Mouse (Mus musculus): Measurements from ENCODE around the gene Fam53b. TPM values are rescaled to one million over a fixed set of nuclear protein-coding genes. Genes with fewer than 3 reads are reported as not detected.
A peak's percentile ranks its signal among the peaks of the same experiment; 100 is the strongest.

Fam53b gene
- polyA plus RNA-seq, 1 experiment from 2014 or later, result 36.0 TPM

DNA sequence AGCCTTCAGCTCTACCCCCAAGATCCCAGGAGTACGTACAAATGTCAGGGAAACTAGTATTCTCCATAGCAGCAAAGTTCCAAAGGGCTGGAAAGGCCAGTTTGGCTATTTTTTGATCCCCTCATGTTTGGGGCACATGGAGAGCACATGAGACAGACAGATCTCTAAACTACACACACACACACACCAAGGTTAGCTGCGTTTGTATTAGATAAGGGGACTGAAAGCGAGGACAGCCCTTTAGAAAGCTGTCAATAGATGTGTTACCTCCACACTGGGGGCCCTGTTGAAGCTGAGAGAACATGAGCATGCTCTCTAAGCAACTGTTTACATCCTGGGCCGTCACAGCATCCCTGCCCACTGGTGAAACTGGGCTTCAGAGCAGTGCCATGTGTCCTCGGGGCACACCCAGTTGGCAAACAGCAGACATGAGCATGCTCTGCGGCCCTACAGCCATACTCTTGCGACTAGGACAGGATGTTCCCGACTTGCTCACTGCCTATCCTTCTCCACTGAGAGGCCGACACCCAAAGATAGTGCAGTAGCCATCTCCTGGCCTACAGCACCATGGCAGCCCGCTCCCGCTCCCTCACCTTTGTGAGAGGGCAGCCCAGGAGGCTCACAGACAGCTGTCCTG lies 47.3 kb downstream of the Fam53b start:
- peak overlapping the region; percentile 19; the same call in 1 of the 2 replicates for H3K27ac ChIP-seq (ENCODE audit: low read length)
- H3K4me2 ChIP-seq (ENCODE audit: low read depth, low read length), result no peak overlapping the region
- H3K4me3 ChIP-seq (ENCODE audit: low read length), result no peak overlapping the region
- no peak overlapping the region for H3K9ac ChIP-seq (ENCODE audit: low read length)
- WGBS, result 62% methylated on average over 11 of the region's 11 CpGs
- no peaks in the 10 kb centered on the region for H3K27me3 ChIP-seq (ENCODE audit: control insufficient read depth, insufficient read depth, low read depth, low read length)
- peaks cover 4% of the 10 kb centered on the region; the same call in 1 of the 2 replicates for H3K4me1 ChIP-seq (replicated peaks; ENCODE audit: control insufficient read depth, insufficient read depth, low read length)
- ATAC-seq (ENCODE audit: low read depth), result no peak
- peaks cover under 1% of the 10 kb centered on the region for H3K36me3 ChIP-seq (ENCODE audit: control insufficient read depth, insufficient read depth, low read length)
- no peaks in the 10 kb centered on the region for H3K9me3 ChIP-seq (ENCODE audit: control insufficient read depth, low read length)

DNA sequence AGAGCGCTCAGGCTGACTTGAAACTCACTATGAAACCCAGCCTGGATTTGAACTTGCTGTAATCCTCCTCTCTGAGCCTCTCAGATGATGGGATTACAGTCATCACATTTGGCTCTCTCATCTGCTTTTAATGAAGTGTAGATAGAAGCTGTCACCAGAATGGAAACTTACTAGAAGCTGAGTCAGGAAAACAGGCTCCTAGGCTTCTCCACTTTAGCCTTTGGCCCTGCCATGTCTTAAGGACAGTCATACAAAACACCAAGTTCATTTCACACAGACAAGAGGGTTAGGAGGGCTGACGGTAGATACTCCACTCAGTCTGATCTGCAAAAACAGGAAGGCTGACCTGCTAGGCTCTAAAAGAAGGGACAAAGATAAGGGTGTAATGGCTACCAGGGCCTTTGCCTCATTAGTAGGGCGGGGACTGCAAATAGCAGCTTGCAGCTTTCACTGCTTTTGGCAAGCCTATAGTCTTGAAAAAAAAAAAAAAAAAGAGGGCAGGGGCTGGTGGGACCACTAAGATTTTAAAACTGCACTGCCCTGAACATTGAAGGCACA lies 48.0 kb downstream of the Fam53b start:
- Histone ChIP-seq H3K27me3 (ENCODE audit: control insufficient read depth, insufficient read depth, low read depth, low read length) (no peaks in the 10 kb centered on the region), H3K9ac (ENCODE audit: low read length) (no peak overlapping the region), H3K4me2 (ENCODE audit: low read depth, low read length) (no peak overlapping the region), H3K36me3 (ENCODE audit: control insufficient read depth, insufficient read depth, low read length) (no peaks in the 10 kb centered on the region), H3K9me3 (ENCODE audit: control insufficient read depth, low read length) (no peaks in the 10 kb centered on the region), H3K4me1 (replicated peaks; ENCODE audit: control insufficient read depth, insufficient read depth, low read length) (peaks cover 4% of the 10 kb centered on the region; the same call in 1 of the 2 replicates), H3K27ac (ENCODE audit: low read length) (peak overlapping the region; percentile 19; the same call in 1 of the 2 replicates), H3K4me3 (ENCODE audit: low read length) (no peak overlapping the region)
- 69% methylated on average over 3 of the region's 3 CpGs for WGBS
- ATAC-seq (ENCODE audit: low read depth), result no peak

DNA sequence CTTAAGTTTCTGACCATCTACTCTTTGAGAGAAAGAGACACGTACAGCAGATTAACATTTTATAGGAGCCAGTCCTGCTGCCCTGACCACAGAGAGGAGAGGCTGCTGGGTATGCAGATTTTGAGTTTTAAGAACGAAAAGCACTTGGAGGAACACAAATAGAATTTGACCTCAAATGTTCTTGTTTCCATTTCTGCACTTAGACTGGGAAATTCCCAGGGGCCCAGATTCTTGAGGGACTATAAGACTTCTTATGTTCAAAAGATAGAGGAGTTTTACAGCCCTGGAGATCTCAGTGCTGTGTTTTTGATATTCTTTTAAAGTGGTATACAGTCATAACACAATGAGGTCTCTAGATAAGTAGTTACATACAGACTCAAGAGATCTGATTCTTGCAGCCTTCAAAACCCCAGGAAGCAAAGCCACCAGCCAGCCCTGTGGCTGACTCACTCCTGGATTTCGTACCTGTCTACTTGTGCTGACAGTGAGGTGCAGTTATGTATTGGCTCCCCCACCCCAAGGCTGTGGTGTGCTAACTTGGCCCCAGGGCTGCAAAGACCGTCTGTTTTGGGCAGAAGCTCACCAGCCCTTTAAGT lies 48.7 kb downstream of the Fam53b start:
- Histone ChIP-seq H3K27me3 (ENCODE audit: control insufficient read depth, insufficient read depth, low read depth, low read length) (no peaks in the 10 kb centered on the region), H3K27ac (ENCODE audit: low read length) (no peak overlapping the region), H3K9ac (ENCODE audit: low read length) (no peak overlapping the region), H3K9me3 (ENCODE audit: control insufficient read depth, low read length) (no peaks in the 10 kb centered on the region), H3K4me3 (ENCODE audit: low read length) (no peak overlapping the region), H3K36me3 (ENCODE audit: control insufficient read depth, insufficient read depth, low read length) (no peaks in the 10 kb centered on the region), H3K4me1 (replicated peaks; ENCODE audit: control insufficient read depth, insufficient read depth, low read length) (peaks cover 4% of the 10 kb centered on the region; the same call in 1 of the 2 replicates), H3K4me2 (ENCODE audit: low read depth, low read length) (no peak overlapping the region)
- no peak for ATAC-seq (ENCODE audit: low read depth)
- whole genome bisulfite sequencing, result 83% methylated on average over 4 of the region's 4 CpGs

DNA sequence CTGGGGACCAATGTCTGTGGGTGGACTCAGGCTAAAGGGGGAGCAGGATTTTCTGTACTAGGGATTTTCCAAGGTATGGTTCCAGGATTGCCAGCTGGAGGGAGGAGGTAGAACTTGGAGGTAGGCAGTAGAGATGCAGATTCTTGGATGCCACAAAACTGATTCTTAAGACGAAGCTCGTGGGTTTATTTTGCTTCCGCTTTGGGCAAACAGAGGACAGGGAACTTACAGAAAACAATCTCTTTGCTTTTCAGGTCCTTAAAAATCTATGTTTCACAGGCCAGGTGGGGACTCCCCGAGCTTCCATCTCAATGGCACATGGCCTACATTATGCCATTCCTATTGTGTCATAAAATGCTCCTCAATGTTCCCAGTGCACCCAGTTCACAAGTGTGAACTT lies 49.4 kb downstream of the Fam53b start:
- no peaks in the 10 kb centered on the region for H3K27me3 ChIP-seq (ENCODE audit: control insufficient read depth, insufficient read depth, low read depth, low read length)
- H3K4me1 ChIP-seq (replicated peaks; ENCODE audit: control insufficient read depth, insufficient read depth, low read length), result peaks cover 4% of the 10 kb centered on the region; the same call in 1 of the 2 replicates
- 88% methylated on average over 4 of the region's 4 CpGs for WGBS
- H3K36me3 ChIP-seq (ENCODE audit: control insufficient read depth, insufficient read depth, low read length), result peaks cover 3% of the 10 kb centered on the region; the same call in 1 of the 2 replicates
- no peak overlapping the region for H3K27ac ChIP-seq (ENCODE audit: low read length)
- no peaks in the 10 kb centered on the region for H3K9me3 ChIP-seq (ENCODE audit: control insufficient read depth, low read length)
- no peak for ATAC-seq (ENCODE audit: low read depth)
- no peak overlapping the region for H3K4me3 ChIP-seq (ENCODE audit: low read length)
- no peak overlapping the region for H3K4me2 ChIP-seq (ENCODE audit: low read depth, low read length)
- no peak overlapping the region for H3K9ac ChIP-seq (ENCODE audit: low read length)

DNA sequence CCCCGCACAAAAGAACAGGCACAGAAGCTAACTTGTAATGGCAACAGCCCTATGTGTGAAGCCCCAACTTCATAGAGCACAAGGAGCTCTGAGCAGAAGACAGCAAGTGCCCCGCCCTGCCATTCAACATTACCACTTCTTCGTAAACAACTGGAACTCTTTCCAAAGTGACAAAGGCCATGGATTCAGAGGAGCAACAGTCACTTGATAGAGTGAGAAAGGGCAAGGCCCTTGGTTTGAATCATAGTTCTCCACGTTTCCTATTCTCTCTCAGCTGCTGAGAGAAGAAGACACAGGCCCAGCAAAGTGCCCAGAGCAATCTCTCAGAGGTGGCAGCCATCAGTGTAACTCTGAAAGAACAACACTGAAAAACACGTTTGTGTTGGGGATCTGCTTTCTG lies 49.8 kb downstream of the Fam53b start:
- H3K4me3 ChIP-seq (ENCODE audit: low read length), result no peak overlapping the region
- ATAC-seq (ENCODE audit: low read depth), result no peak
- 85% methylated on average over 5 of the region's 5 CpGs for WGBS
- H3K36me3 ChIP-seq (ENCODE audit: control insufficient read depth, insufficient read depth, low read length), result peaks cover 3% of the 10 kb centered on the region; the same call in 1 of the 2 replicates
- no peak overlapping the region for H3K4me2 ChIP-seq (ENCODE audit: low read depth, low read length)
- H3K9ac ChIP-seq (ENCODE audit: low read length), result no peak overlapping the region
- no peaks in the 10 kb centered on the region for H3K27me3 ChIP-seq (ENCODE audit: control insufficient read depth, insufficient read depth, low read depth, low read length)
- peaks cover 4% of the 10 kb centered on the region; the same call in 1 of the 2 replicates for H3K4me1 ChIP-seq (replicated peaks; ENCODE audit: control insufficient read depth, insufficient read depth, low read length)
- H3K27ac ChIP-seq (ENCODE audit: low read length), result no peak overlapping the region
- H3K9me3 ChIP-seq (ENCODE audit: control insufficient read depth, low read length), result no peaks in the 10 kb centered on the region

DNA sequence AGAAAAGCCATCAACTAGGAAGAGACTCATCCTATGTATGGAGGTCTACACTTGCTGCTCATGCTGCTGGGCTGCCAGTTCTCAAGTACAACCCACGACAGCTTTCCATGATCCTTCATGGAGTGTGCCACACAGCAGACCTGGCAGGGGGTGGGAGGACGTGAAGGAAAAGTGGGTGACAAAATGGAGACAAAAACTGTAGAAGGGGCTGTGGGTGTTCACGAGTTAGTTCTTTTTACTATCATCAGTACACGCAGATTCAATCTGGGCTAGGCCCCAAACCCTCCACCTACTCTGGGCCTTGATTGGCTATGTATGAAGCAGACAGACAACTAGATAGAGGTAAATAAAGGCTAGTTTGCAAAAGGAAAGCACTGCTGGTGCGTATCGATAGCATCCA lies 50.3 kb downstream of the Fam53b start:
- ATAC-seq (ENCODE audit: low read depth), result no peak
- H3K36me3 ChIP-seq (ENCODE audit: control insufficient read depth, insufficient read depth, low read length), result peaks cover 3% of the 10 kb centered on the region; the same call in 1 of the 2 replicates
- no peaks in the 10 kb centered on the region; the same call in 1 of the 2 replicates for H3K4me1 ChIP-seq (replicated peaks; ENCODE audit: control insufficient read depth, insufficient read depth, low read length)
- WGBS, result 93% methylated on average over 6 of the region's 6 CpGs
- H3K9ac ChIP-seq (ENCODE audit: low read length), result no peak overlapping the region
- no peaks in the 10 kb centered on the region for H3K27me3 ChIP-seq (ENCODE audit: control insufficient read depth, insufficient read depth, low read depth, low read length)
- H3K27ac ChIP-seq (ENCODE audit: low read length), result no peak overlapping the region
- H3K4me3 ChIP-seq (ENCODE audit: low read length), result no peak overlapping the region
- H3K9me3 ChIP-seq (ENCODE audit: control insufficient read depth, low read length), result no peaks in the 10 kb centered on the region
- no peak overlapping the region for H3K4me2 ChIP-seq (ENCODE audit: low read depth, low read length)

DNA sequence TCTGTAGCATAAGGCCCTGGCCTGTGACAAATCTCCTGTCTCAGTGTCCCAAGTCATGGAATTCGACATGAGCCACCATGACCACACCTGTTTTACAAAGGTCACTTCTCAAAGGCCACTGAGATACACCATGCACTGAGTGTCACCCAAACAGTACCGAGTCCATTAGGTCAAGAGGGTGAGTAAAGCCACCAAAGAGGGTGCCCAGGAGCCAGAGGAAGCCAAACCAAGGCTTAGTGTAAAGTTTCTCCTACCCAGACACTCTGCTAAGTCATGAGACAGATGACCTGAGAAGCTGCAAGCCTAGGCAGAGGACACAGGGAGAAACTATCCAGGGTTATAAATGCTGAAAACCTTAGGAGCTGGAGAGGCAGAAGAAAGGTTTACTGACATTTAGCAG lies 52.3 kb downstream of the Fam53b start:
- WGBS, result 80% methylated on average over 2 of the region's 2 CpGs

DNA sequence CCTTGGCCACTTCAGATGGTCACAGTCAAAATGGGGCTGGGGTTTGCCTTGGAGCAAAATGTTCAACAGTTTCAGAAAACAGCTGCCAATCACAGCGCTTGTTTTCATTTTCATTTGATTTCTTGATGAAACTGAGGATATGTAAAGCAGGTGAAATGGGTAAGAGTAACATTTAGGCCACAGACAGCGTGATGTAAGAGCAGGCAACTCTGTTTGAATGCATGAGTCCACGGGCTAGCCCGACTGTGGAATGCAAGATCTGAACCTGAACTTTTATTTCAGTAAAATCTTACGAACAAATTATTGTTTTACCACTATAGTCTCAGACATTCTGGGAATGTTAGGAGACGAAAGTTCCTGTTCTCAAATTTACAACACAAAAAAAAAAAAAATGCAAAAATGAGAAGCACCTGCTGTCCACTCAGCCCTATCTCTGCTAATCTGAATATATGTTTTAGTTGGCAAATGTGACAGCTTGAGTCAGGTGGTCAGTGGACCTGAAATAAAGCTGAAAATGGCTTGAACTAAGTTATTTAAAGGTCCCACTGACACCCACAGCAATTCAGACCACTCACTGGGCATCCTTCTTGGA lies 53.0 kb downstream of the Fam53b start:
- Histone ChIP-seq H3K27me3 (ENCODE audit: control insufficient read depth, insufficient read depth, low read depth, low read length) (no peaks in the 10 kb centered on the region), H3K9ac (ENCODE audit: low read length) (no peak overlapping the region), H3K36me3 (ENCODE audit: control insufficient read depth, insufficient read depth, low read length) (peaks cover 3% of the 10 kb centered on the region), H3K4me3 (ENCODE audit: low read length) (no peak overlapping the region), H3K4me2 (ENCODE audit: low read depth, low read length) (no peak overlapping the region), H3K9me3 (ENCODE audit: control insufficient read depth, low read length) (no peaks in the 10 kb centered on the region), H3K4me1 (replicated peaks; ENCODE audit: control insufficient read depth, insufficient read depth, low read length) (no peaks in the 10 kb centered on the region), H3K27ac (ENCODE audit: low read length) (no peak overlapping the region)
- WGBS, result 89% methylated on average over 6 of the region's 6 CpGs
- ATAC-seq (ENCODE audit: low read depth), result no peak

More for the DNA sequence above, 52.3 kb downstream of the Fam53b start:
- H3K4me1 ChIP-seq (replicated peaks; ENCODE audit: control insufficient read depth, insufficient read depth, low read length), result no peaks in the 10 kb centered on the region
- no peaks in the 10 kb centered on the region for H3K27me3 ChIP-seq (ENCODE audit: control insufficient read depth, insufficient read depth, low read depth, low read length)
- no peak overlapping the region for H3K4me3 ChIP-seq (ENCODE audit: low read length)
- ATAC-seq (ENCODE audit: low read depth), result no peak
- no peak overlapping the region for H3K4me2 ChIP-seq (ENCODE audit: low read depth, low read length)
- H3K36me3 ChIP-seq (ENCODE audit: control insufficient read depth, insufficient read depth, low read length), result peaks cover 3% of the 10 kb centered on the region
- H3K9me3 ChIP-seq (ENCODE audit: control insufficient read depth, low read length), result no peaks in the 10 kb centered on the region
- no peak overlapping the region for H3K27ac ChIP-seq (ENCODE audit: low read length)
- H3K9ac ChIP-seq (ENCODE audit: low read length), result no peak overlapping the region

DNA sequence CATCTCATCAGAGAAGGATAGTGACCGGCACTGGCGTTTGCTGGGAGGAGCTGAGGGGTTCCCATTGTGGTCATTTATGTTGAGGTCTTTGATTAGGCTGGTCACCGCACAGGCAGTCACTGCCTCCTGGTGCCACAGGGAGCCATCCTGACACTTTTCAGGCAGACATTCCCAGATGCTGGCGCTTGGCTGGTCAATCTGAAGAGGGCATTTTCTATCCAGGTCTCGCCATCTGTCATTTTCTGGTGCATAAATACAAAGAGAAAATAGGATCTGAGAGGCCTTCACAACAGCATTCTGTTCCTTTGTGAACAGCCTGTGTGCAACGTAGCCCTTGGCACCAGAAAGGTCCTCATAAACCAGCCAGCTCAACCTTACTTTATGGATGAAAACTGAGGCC lies 53.8 kb downstream of the Fam53b start:
- ATAC-seq (ENCODE audit: low read depth), result no peak
- Histone ChIP-seq H3K36me3 (ENCODE audit: control insufficient read depth, insufficient read depth, low read length) (peaks cover 3% of the 10 kb centered on the region), H3K4me3 (ENCODE audit: low read length) (no peak overlapping the region), H3K9me3 (ENCODE audit: control insufficient read depth, low read length) (no peaks in the 10 kb centered on the region), H3K27ac (ENCODE audit: low read length) (no peak overlapping the region), H3K27me3 (ENCODE audit: control insufficient read depth, insufficient read depth, low read depth, low read length) (no peaks in the 10 kb centered on the region), H3K9ac (ENCODE audit: low read length) (no peak overlapping the region), H3K4me1 (replicated peaks; ENCODE audit: control insufficient read depth, insufficient read depth, low read length) (no peaks in the 10 kb centered on the region; the same call in 1 of the 2 replicates), H3K4me2 (ENCODE audit: low read depth, low read length) (no peak overlapping the region)
- WGBS, result 93% methylated on average over 6 of the region's 6 CpGs

All from lung, embryonic 16.5 days (tissue).